Mouse (Mus musculus): ENCODE data around the gene Dscam.

The Dscam gene

DNA sequence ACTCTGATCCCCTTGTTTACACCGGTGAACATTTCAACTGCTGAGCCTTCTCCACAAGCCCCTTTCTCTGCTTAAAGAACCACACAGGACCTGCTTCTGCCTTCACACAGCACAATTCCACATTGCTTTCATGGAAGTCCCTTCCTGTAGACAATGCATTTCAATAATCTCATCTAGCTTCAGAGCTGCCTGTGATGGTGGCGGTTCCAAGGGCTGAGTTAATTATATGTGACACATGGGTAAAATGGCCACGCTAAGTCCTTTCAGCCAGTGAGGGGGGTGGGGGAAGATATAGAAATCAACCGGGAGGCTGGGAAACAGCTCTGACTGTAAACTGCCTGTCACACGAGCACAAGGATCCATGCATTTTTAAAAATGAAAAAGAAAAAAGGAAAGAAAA, 152.2 kb downstream of the Dscam start:
- no peak for DNase-seq (ENCODE audit: low spot score in 2 of 2)

- no peak for DNase-seq (ENCODE audit: low spot score in 2 of 2)
Observed at GRCm38 (mm10) chr16:97017171-97017738, 153.3 kb downstream of the Dscam start.

DNA sequence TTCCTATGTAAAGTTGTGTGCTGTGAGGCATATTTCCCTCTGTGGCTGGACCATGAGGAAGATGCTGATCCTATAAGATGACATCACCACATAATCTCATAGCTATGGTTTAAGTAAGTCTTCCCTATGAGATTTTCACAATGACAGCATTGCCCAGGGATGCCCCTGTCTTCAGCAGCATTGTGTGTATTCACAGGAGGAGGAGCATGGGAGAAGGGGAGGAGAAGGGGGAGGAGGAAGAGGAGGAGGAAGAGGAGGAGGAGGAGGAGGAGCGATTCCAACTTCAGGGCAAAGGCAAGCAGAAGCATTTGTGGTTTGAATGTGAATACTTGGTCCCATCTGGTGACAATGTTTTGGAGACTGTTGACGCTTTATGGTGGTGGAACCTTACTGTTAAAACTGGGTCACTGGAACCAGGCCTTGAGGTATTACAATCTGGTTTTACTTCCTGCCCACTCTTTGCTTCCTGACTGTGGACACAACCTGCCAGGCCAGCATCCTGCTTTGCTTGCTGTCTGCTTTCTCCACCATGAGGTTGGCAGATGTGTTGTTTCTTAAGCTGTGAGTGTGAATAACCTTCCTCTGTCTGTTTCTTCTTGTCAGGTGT, 154.2 kb downstream of the Dscam start:
- DNase-seq (ENCODE audit: low spot score in 2 of 2) = no peak

- no peak for DNase-seq (ENCODE audit: low spot score in 2 of 2)
Observed at GRCm38 (mm10) chr16:97014343-97014742, 156.2 kb downstream of the Dscam start.

DNA sequence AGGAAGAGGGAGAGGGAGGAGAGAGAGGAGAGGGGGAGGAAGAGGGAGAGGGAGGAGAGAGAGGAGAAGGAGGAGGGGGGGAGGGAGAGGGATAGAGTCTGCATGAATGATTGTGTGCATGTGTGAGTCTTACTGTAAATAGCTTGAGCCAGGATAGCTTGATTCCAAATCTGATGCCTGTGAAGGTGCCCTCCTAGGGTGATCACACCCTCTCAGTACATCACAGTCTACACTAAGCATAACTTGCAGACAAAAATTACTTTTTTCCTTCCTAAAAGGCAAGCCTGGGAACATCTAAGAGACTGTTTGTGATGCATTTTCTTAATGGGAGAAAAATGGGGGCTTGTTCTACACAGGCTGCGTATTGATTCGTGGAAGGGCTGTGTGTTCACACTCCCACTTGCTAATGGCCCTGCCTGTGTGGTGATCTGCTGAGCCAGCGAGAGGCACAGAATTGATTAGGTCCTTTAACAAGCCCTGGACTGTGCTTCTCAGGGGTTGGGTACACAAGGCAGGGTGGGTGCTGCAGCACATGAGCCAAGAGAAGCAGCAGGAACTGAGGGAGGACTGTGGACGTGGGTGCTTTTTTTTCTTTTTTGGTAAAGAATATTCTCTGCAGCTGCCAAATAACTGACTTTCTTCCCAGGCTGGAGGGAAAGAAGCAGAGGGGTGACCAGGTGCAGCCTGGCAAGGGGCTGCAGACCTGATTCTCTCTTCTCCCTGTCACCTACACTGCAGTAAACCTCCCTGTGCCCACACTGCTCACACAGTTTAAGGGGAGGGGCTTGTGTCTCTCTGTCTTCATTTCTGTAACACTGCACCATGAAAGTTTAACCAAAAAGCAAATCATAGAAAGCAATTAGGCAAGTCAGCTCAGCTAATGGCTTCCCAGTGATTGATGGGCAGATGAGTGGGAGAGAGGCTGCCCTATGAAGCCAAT, 161.2 kb downstream of the Dscam start:
- DNase-seq (ENCODE audit: low spot score in 2 of 2) = no peak

DNA sequence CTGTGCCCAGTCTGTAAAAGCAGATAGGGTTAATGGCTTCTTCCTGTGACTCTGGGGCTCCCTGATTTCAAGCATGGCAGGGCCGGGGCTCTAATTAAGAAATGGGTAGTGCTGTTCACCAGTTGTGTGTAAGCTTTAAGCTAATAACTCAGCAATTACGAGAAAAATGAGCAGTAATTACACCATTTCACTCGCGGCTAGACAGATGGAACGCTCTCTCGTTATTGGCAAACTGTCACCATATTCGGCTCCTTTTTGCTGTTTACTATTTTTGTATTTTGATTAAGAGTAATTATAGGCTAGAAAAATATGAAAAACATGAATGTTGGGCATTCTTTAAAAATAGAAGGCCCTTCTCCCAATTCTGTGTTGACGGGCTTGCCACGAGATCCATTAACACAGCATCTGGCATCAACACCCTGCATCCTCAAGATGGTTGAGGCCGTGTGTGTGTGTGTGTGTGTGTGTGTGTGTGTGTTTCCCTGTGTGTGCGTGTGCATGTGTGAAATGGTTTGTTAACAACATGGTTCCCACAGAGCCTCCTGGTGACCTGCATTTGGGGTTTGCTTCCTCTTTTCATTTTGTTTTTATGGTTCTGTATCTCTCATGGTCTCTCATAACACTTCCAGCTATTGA, 162.5 kb downstream of the Dscam start:
- DNase-seq (ENCODE audit: low spot score in 2 of 2) = no peak

DNA sequence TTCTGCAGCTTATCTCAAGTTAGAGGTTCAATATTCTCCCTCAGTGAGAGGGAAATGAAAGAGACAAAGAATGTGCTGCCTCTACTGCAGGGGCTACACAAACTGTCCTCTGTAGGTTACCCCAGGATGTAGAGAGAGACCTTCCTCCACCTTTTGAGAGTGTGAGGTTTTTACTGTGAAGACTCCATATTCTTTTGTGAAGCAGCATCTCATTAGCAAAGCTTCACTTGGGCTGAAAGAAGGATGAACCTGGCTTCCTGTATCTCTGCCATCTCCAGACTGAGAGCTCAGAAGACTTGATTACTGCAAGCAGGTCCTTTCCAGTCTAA, 163.7 kb downstream of the Dscam start:
- no peak for DNase-seq (ENCODE audit: low spot score in 2 of 2)

DNA sequence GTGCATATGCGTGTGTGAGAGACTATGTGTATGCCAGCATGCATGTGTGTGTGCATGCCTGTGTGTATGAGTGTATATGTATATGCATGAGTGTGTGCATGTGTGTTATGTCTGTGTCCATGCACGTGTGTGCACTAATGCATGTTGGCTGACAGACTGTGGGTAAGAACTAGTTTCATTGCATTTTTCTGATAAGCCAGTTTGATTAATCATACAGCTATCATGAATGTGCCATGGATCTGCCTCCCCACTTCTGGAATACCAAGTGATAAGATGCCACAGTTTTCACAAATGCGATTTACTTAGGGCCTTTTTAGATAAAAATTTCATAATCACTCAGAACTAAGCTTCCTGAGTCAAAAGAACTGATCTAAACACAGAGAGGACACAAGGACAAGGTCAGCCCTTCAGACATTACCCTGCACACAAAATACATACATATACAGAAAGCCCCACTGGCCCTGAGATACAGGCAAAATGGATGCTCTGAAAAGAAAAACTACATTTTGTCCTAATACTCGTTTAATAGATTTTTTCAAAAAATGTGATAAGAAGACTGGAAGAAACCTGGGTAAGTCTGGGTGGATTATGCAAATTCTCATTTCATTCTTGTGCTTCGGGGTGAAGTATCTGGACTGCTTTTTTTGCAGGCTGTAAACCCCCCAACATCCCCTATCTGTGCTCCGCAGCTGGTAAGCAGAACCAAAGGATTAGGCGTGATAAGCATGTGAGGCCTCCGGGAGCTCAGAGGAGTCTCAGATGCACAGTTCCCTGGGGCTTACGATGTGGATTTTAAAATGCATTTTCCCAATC, 164.3 kb downstream of the Dscam start:
- DNase-seq (ENCODE audit: low spot score in 2 of 2) = peak; percentile 2 to 40

DNA sequence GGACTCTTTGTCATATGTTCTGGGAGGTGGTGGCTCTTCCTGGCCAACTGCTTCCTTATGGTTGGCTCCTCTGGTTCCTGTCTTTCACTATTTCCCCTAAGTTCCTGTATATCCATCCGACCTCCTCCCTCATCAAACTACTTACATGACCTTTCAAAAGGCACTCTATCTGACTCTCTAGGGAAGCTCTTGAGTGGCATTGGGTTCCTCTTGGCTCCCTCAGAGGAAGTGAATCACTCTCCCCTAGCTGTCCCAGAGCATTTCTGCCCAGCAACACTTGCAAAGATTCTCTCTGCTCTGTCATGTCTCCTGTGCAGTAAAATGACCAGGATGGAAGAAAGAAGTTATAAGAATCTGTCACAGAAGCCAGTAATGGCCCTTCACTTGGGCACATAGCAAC, 166.6 kb downstream of the Dscam start:
- DNase-seq (ENCODE audit: low spot score in 2 of 2) = no peak

DNA sequence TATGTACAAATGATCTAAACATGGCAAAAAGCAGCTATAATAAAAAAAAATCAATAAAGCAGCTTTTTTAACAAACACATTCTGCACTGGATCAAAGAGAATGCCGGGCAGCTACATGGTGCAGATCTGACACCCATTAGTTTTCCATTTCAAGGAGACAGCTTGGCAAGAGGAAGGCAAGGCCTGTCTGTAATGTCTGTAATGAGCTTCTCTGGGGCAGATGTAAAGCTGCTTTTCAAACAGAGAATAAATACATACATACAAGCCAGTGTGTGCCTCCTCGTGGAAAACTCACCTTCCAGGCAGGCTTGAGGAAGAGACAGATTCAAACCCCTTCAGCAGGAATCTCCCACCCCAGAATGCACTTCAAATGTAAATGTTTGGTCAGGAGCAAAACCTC, 167.7 kb downstream of the Dscam start:
- no peak for DNase-seq (ENCODE audit: low spot score in 2 of 2)

DNA sequence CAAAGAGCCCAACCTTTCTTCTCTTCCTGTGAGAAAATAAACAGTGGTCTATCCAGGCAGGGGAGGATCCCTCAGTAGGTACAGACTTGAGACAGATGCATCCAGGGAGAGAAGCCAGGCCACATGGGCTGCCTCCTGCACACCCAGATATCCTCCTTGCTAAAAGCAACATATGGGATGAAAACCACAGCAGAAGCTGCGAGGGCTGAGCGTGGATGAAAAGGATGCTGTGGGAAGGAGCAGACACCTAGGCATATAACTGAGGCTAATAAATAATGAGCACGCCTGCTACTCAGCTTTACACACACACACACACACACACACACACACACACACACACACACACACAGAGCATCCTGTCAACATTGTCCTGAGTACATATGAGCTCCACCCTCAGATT, 168.4 kb downstream of the Dscam start:
- no peak for DNase-seq (ENCODE audit: low spot score in 2 of 2)

- no peak for DNase-seq (ENCODE audit: low spot score in 2 of 2)
Observed at GRCm38 (mm10) chr16:96996854-96997253, 173.7 kb downstream of the Dscam start.

- DNase-seq (ENCODE audit: low spot score in 2 of 2) = no peak
Observed at GRCm38 (mm10) chr16:96995858-96996257, 174.7 kb downstream of the Dscam start.

GRCm38 (mm10) chr16:96987396-96987795, 183.2 kb downstream of the Dscam start:
- DNase-seq (ENCODE audit: low spot score in 2 of 2) = no peak

GRCm38 (mm10) chr16:96973300-96973699, 197.3 kb downstream of the Dscam start:
- no peak for DNase-seq (ENCODE audit: low spot score in 2 of 2)

DNA sequence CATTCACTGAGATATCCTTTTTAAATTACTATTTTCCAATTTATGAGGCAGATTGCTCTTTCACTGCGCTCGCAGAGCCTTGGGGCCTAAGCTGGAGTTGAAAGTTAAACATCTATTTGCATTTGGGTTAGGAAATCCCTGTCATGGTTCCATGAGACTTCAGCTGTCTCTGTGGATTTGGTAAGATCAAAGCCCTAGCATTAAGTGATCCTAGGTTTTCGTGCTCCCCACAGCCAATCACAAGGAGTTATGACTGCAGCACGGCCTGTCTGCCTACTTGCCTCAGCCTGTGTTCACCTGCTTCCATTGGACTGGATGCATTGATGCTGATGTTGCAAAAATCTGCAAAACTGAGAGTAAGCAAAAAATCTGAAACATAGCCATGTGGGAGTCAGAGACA, 198.8 kb downstream of the Dscam start:
- no peak for DNase-seq (ENCODE audit: low spot score in 2 of 2)

DNA sequence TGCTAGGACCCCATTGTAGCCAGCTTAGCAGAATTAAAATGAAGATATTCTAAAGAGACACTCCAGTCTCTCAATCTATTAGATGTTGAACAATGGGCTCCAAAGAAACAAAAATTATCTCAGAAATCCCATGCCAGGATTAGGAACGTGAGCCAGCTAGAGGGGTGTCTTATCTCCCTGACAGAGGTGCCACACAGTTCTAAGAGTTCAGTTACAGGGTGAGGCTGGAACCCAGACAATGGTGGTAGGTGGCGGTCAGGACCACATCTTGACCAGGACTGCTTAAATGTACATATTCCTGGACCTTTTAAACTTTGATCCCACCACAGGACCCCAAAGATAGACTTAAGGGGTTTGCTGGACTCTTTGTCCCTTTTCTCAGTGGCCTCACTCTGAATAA, 200.1 kb downstream of the Dscam start:
- no peak for DNase-seq (ENCODE audit: low spot score in 2 of 2)

DNA sequence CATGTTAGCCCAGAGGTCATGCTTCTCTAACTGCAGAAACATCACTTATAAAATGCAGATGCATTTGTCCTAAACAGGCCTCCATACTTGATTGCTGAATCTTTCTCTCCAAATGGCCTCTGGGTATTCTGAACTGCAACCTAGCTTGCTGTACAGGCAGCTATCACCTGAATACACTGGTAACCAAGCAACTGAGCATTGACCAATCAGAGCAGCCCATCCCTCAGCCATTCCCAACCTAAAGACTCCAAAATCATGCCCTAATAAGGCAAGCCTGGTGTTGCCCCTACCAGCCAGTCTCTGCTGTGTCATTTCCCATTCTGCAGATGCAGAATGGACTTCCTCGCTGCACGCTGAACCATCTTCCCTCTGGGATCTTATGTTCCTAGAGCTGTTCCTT, 200.9 kb downstream of the Dscam start:
- no peak for DNase-seq (ENCODE audit: low spot score in 2 of 2)

GRCm38 (mm10) chr16:96968885-96969480, 201.6 kb downstream of the Dscam start:
- no peak for DNase-seq (ENCODE audit: low spot score in 2 of 2)

GRCm38 (mm10) chr16:96959695-96960094, 210.9 kb downstream of the Dscam start:
- DNase-seq (ENCODE audit: low spot score in 2 of 2) = no peak
